Mouse (Mus musculus) lung, embryonic 16.5 days (tissue): ENCODE results near the gene Zfp507. TPM values are rescaled to one million over a fixed set of nuclear protein-coding genes. Genes with fewer than 3 reads are reported as not detected.
A peak's percentile ranks its signal among the peaks of the same experiment; 100 is the strongest.

ENCODE experiments used
- ATAC-seq: fragments of 200-750 bp; cut with Nextera tagmentation; 2 replicates; pipeline ENCODE4 v1.8.0; 2017; ENCODE audit warnings: low read depth, mild to moderate bottlenecking, moderate library complexity
- H3K27ac ChIP-seq: fragments of 300-500 bp; sonication (generic); 2 replicates; pipeline ENCODE4 v1.5.1; 2014; ENCODE audit warnings: mild to moderate bottlenecking, control low read depth, low read length
- H3K27me3 ChIP-seq: fragments of 300-500 bp; sonication (generic); 2 replicates; pipeline ENCODE4 v1.6.1; 2014; ENCODE audit warnings: low read depth, low read length, mixed read lengths; ENCODE audit not compliant: control insufficient read depth, insufficient read depth
- H3K36me3 ChIP-seq: fragments of 300-500 bp; sonication (generic); 2 replicates; pipeline ENCODE4 v1.6.1; 2014; ENCODE audit warnings: low read length; ENCODE audit not compliant: control insufficient read depth, insufficient read depth
- H3K4me1 ChIP-seq: fragments of 300-500 bp; sonication (generic); replicated peaks from 2 replicates; pipeline ENCODE4 v1.6.1; 2014; ENCODE audit warnings: low read length, mixed read lengths; ENCODE audit not compliant: control insufficient read depth, insufficient read depth
- H3K4me2 ChIP-seq: fragments of 300-500 bp; sonication (generic); 2 replicates; pipeline ENCODE4 v1.6.1; 2014; ENCODE audit warnings: low read depth, low read length, control low read depth
- H3K4me3 ChIP-seq: fragments of 300-500 bp; sonication (generic); 2 replicates; pipeline ENCODE4 v1.5.1; 2014; ENCODE audit warnings: mild to moderate bottlenecking, low read length, control low read depth
- H3K9ac ChIP-seq: fragments of 300-500 bp; sonication (generic); 2 replicates; pipeline ENCODE4 v1.6.1; 2014; ENCODE audit warnings: low read length, control low read depth
- H3K9me3 ChIP-seq: fragments of 300-500 bp; sonication (generic); 2 replicates; pipeline ENCODE4 v1.6.1; 2016; ENCODE audit warnings: low read length; ENCODE audit not compliant: control insufficient read depth
- WGBS: fragments of 180-500 bp; shearing (Covaris S2); extraction: QIAGEN DNeasy Blood & Tissue Kit; methylation state at CpG from one replicate; pipeline ENCODE4 v1.1.7; 2014; 5-methylcytosine and 5-hydroxymethylcytosine counted together
- polyA plus RNA-seq: library from polyadenylated mRNA; unstranded; fragments of >200 nt; fragmentation: Nextera tagmentation; extraction: Ambion mirVana; gene quantifications from 2 replicates; pipeline ENCODE4 v1.2.1, GENCODE M21; 2015

Gene Zfp507
- polyA plus RNA-seq, 1 experiment from 2014 or later: 15.8 TPM

GRCm38 (mm10) chr7:35821357-35821756, 18.6 kb upstream of the Zfp507 start:
- peak overlapping the region; percentile 90 for H3K27ac ChIP-seq
- no peak overlapping the region for H3K4me3 ChIP-seq
- H3K9me3 ChIP-seq: no peaks in the 10 kb centered on the region
- 47% methylated on average over 5 of the region's 5 CpGs for WGBS
- H3K4me1 ChIP-seq: peaks cover 5% of the 10 kb centered on the region
- no peaks in the 10 kb centered on the region for H3K36me3 ChIP-seq
- H3K4me2 ChIP-seq: no peak overlapping the region
- no peak overlapping the region for H3K9ac ChIP-seq
- peak; percentile 89 for ATAC-seq
- H3K27me3 ChIP-seq: no peaks in the 10 kb centered on the region

- H3K9ac ChIP-seq: no peak overlapping the region
- 54% methylated on average over 4 of the region's 4 CpGs for WGBS
- no peak overlapping the region for H3K4me3 ChIP-seq
- no peak overlapping the region for H3K4me2 ChIP-seq
- no peaks in the 10 kb centered on the region for H3K36me3 ChIP-seq
- no peak overlapping the region for H3K27ac ChIP-seq
- ATAC-seq: no peak
- H3K9me3 ChIP-seq: no peaks in the 10 kb centered on the region
- peaks cover 5% of the 10 kb centered on the region for H3K4me1 ChIP-seq
- H3K27me3 ChIP-seq: no peaks in the 10 kb centered on the region
Measured at GRCm38 (mm10) chr7:35819486-35819885, 16.7 kb upstream of the Zfp507 start.

- ATAC-seq: peak; percentile 88
- H3K27ac ChIP-seq: peak overlapping the region; percentile 70
Measured at GRCm38 (mm10) chr7:35814759-35815551, 12.2 kb upstream of the Zfp507 start.

GRCm38 (mm10) chr7:35813306-35813705, 10.5 kb upstream of the Zfp507 start:
- no peaks in the 10 kb centered on the region for H3K36me3 ChIP-seq
- no peaks in the 10 kb centered on the region for H3K4me1 ChIP-seq
- no peak overlapping the region for H3K27ac ChIP-seq
- no peak for ATAC-seq
- no peak overlapping the region for H3K4me3 ChIP-seq
- WGBS: 77% methylated on average over 11 of the region's 11 CpGs
- no peaks in the 10 kb centered on the region for H3K9me3 ChIP-seq
- H3K9ac ChIP-seq: no peak overlapping the region
- no peaks in the 10 kb centered on the region for H3K27me3 ChIP-seq
- H3K4me2 ChIP-seq: no peak overlapping the region

More at GRCm38 (mm10) chr7:35814759-35815551, 12.2 kb upstream of the Zfp507 start:
- Histone ChIP-seq H3K4me1 (no peaks in the 10 kb centered on the region), H3K36me3 (no peaks in the 10 kb centered on the region), H3K9ac (no peak overlapping the region), H3K27me3 (no peaks in the 10 kb centered on the region), H3K4me3 (no peak overlapping the region), H3K4me2 (no peak overlapping the region), H3K9me3 (no peaks in the 10 kb centered on the region)
- WGBS: 46% methylated on average over 12 of the region's 12 CpGs

- Histone ChIP-seq H3K36me3 (no peaks in the 10 kb centered on the region), H3K4me1 (no peaks in the 10 kb centered on the region), H3K9ac (no peak overlapping the region), H3K4me2 (no peak overlapping the region), H3K27ac (no peak overlapping the region), H3K27me3 (no peaks in the 10 kb centered on the region), H3K9me3 (no peaks in the 10 kb centered on the region), H3K4me3 (no peak overlapping the region)
- 42% methylated on average over 8 of the region's 8 CpGs for WGBS
- no peak for ATAC-seq
Measured at GRCm38 (mm10) chr7:35810736-35811135, 7.9 kb upstream of the Zfp507 start.

GRCm38 (mm10) chr7:35804206-35804605, 1.4 kb upstream of the Zfp507 start:
- peaks cover 6% of the 10 kb centered on the region; the same call in 1 of the 2 replicates for H3K4me1 ChIP-seq
- H3K36me3 ChIP-seq: peaks cover 12% of the 10 kb centered on the region
- WGBS: 77% methylated on average over 10 of the region's 10 CpGs
- no peak overlapping the region for H3K27ac ChIP-seq
- no peak overlapping the region for H3K4me3 ChIP-seq
- H3K9me3 ChIP-seq: no peaks in the 10 kb centered on the region
- H3K9ac ChIP-seq: no peak overlapping the region
- H3K27me3 ChIP-seq: no peaks in the 10 kb centered on the region
- no peak for ATAC-seq
- no peak overlapping the region for H3K4me2 ChIP-seq

GRCm38 (mm10) chr7:35802201-35802905, 450 bp downstream of the Zfp507 start:
- Histone ChIP-seq H3K4me1 (peaks cover 6% of the 10 kb centered on the region; the same call in 1 of the 2 replicates), H3K4me3 (peak overlapping the region; percentile 81), H3K27ac (peak overlapping the region; percentile 62), H3K9me3 (no peaks in the 10 kb centered on the region), H3K9ac (peak overlapping the region; percentile 91), H3K36me3 (peaks cover 18% of the 10 kb centered on the region), H3K27me3 (no peaks in the 10 kb centered on the region), H3K4me2 (peak overlapping the region; percentile 86)
- under 1% methylated on average over 37 of the region's 49 CpGs for WGBS
- ATAC-seq: peak; percentile 88

GRCm38 (mm10) chr7:35796123-35796522, 6.7 kb downstream of the Zfp507 start:
- H3K9ac ChIP-seq: no peak overlapping the region

GRCm38 (mm10) chr7:35794145-35794664, 8.6 kb downstream of the Zfp507 start:
- Histone ChIP-seq H3K9me3 (no peaks in the 10 kb centered on the region), H3K27me3 (no peaks in the 10 kb centered on the region), H3K27ac (no peak overlapping the region), H3K9ac (no peak overlapping the region), H3K4me3 (no peak overlapping the region), H3K4me1 (peaks cover 2% of the 10 kb centered on the region; the same call in 1 of the 2 replicates), H3K4me2 (no peak overlapping the region), H3K36me3 (peaks cover 45% of the 10 kb centered on the region)
- WGBS: 56% methylated on average over 12 of the region's 12 CpGs
- ATAC-seq: no peak

More at GRCm38 (mm10) chr7:35796123-35796522, 6.7 kb downstream of the Zfp507 start:
- H3K4me3 ChIP-seq: no peak overlapping the region
- no peak overlapping the region for H3K27ac ChIP-seq
- ATAC-seq: no peak
- H3K36me3 ChIP-seq: peaks cover 51% of the 10 kb centered on the region
- H3K4me2 ChIP-seq: no peak overlapping the region
- peaks cover 5% of the 10 kb centered on the region; the same call in 1 of the 2 replicates for H3K4me1 ChIP-seq
- no peaks in the 10 kb centered on the region for H3K9me3 ChIP-seq
- no peaks in the 10 kb centered on the region for H3K27me3 ChIP-seq
- WGBS: 47% methylated on average over 7 of the region's 7 CpGs
